Mouse (Mus musculus) embryo, embryonic 11 days (tissue): ENCODE results near the gene Lrrc20.
"Not testable (repeated sequence)": the region's sequence is repeated elsewhere in the genome, so short reads cannot be mapped to it uniquely, and the experiment has no call there.

Experiments used
- DNase-seq: peaks from one replicate; pipeline ENCODE4 v3.0.0-alpha.2; 2015

Lrrc20 gene

GRCm38 (mm10) chr10:61587241-61587849, 111.7 kb downstream of the Lrrc20 start:
- DNase-seq, result no peak

- DNase-seq, result no peak
Observed at GRCm38 (mm10) chr10:61597991-61598390, 122.4 kb downstream of the Lrrc20 start.

DNA sequence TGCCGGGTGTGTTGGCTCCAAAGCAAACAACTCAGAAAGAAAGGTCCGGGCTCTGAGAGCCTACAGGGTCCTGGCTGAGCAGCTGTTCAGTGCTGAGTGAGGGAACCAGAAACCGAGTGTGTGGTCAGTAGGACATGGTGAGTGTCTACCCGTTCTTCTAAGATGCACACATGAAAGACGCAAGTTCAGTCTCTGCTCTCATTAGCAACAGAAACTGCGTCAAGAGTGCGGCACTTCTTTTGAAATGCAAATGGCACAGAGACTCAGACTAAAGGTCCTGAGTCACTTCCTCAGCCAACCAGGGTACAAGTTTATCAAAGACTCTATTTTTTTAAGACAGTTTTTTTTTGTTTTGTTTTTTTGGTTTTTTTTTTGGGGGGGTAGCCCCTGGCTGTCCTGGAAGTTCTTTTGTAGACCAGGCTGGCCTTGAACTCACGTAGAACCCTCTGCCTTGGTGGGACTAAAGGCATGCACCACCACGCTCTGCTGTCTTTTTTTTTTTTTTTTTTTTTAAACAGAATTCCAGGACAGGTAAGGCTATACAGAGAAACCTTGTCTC, 124.0 kb downstream of the Lrrc20 start:
- no peak for DNase-seq

GRCm38 (mm10) chr10:61602283-61603033, 126.9 kb downstream of the Lrrc20 start:
- peak; percentile 84 for DNase-seq

DNA sequence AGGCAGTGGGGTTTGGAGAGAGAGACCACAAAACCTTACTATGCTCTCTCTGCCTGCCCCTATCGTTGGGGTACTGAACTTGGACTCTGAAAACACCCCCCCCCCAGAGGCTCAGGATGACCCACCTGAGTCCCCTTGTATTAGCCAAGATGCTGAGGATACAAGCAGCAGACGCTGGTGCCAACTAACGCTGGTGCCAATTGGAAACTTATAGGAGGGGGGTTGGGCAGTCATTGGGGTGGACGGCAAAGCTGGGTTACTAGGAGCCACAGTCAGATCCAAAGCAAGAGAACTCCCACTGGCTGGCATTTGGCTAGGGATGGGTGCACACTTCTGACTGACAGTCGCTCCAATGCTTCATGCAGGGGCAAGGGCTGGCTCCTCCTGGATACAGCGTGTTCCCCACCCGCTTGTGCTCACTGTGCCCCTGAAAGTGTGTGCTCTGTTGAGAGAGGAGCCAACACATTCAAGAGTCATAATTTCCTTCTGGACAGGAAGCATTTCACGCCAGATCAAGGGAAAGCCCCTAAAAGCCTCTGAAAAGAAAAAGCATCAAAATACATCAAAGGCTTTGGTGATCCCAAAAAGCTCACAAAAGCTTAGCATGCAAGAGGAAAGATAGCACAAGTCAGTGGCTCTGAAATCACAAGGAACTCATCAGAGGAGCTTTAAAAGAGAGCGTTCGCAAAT, 128.9 kb downstream of the Lrrc20 start:
- DNase-seq, result no peak

GRCm38 (mm10) chr10:61605381-61605780, 129.8 kb downstream of the Lrrc20 start:
- not testable (repeated sequence) for DNase-seq

DNA sequence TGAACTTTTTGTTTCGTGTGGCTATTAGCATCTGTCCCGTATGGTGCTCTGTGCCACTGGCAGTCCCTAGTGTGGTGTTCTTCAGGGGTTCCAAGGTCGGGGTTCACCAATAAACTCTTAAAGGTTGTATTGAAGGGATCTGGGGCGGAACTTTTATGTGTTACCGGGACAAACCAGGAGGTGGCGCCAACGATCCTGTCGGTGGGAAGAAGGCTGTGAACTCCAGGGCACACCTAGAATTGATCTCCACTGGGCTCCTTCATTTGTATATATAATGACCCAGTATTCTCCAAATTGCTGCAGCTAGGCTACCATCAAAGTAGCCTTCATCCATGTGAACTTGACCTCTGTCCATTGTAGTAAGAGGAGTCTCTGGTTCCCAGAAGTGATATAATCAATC, 130.2 kb downstream of the Lrrc20 start:
- peak; percentile 75 for DNase-seq

- no peak for DNase-seq
Observed at GRCm38 (mm10) chr10:61608233-61608632, 132.6 kb downstream of the Lrrc20 start.

DNA sequence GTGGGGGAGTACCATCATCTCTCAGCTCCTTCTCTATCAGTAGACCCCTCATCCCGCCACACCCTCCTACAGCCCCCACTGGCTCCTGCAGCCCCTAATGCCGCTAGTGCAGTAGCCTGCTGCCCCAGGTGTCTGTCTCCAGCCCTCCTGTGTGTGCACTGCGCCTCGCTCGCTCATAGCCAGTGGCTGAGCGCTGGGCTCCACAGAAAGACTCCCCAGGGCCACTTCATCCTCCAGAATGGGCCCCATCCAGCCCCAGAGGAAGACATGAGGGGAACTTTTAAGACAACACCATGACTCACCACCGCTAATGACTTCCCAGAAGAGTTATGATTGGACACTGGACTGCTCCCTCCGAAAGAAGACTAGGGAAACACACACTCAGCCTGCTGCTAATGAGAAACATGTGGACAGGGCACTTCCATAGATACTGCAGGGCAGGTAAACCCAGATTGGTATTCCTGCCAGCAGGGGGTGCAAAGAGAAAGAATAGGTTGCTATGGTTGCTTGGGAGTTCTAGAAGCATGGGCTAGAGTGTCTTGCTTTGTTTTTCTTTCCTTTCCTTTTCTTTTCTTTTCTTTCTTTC, 135.1 kb downstream of the Lrrc20 start:
- DNase-seq, result peak; percentile 61

DNA sequence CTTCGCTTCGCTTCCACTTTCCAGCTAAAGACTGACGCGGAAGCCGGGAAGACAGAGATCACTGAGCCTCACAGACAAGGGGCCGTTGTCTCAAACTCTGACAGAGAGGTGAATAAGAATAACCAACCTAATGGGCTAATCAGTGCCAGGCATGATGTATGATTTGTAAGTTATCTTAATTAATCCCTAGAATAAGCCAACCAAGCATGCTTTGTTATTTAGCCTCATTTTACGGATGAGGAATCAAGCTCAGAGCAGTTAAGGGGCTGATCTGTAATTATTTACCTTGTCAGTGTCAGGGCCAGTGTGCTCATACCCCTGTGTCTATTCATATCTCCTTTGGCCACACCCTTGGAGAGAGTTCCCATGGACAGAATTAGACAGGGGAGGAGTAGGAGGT, 138.7 kb downstream of the Lrrc20 start:
- DNase-seq, result no peak

- DNase-seq, result no peak
Observed at GRCm38 (mm10) chr10:61618528-61618927, 142.9 kb downstream of the Lrrc20 start.

GRCm38 (mm10) chr10:61621681-61622080, 146.1 kb downstream of the Lrrc20 start:
- DNase-seq, result no peak

DNA sequence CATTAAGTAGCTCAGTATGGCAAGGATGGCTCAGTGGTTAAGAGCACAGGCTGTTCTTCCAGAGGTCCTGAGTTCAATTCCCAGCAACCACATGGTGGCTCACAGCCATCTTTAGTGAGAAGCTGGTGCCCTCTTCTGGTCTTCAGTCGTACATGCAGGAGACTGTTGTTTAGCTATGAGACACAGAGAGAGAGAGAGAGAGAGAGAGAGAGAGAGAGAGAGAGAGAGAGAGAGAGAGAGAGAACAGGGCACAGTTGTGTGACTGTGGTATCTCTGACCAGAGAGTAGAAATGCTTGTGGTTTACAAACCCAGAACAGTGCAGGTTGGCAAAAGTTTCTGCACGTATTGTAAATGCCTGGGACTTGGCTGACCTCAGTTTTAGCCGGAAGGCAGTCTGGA, 148.3 kb downstream of the Lrrc20 start:
- not testable (repeated sequence) for DNase-seq

- no peak for DNase-seq
Observed at GRCm38 (mm10) chr10:61624771-61625170, 149.2 kb downstream of the Lrrc20 start.

- peak; percentile 68 for DNase-seq
Observed at GRCm38 (mm10) chr10:61625381-61626257, 150.0 kb downstream of the Lrrc20 start.

GRCm38 (mm10) chr10:61626551-61626950, 150.9 kb downstream of the Lrrc20 start:
- DNase-seq, result no peak

GRCm38 (mm10) chr10:61627195-61627937, 151.8 kb downstream of the Lrrc20 start:
- DNase-seq, result peak; percentile 44

- DNase-seq, result no peak
Observed at GRCm38 (mm10) chr10:61627938-61628250, 152.3 kb downstream of the Lrrc20 start.
